Mouse (Mus musculus) heart, adult 2 months (tissue): ENCODE measurements around the gene Pfn4. TPM values are rescaled to one million over a fixed set of nuclear protein-coding genes. Genes with fewer than 3 reads are reported as not detected.

ENCODE experiments used
- DNase-seq, 2 experiments: peaks; one replicate each; pipeline ENCODE4 v3.0.0; 2021
- H3K27ac ChIP-seq: fragments of 200-600 bp; 2 replicates; pipeline ENCODE4 v1.8.1; 2022
- H3K27me3 ChIP-seq: fragments of 200-500 bp; 2 replicates; pipeline ENCODE4 v1.6.1; 2012; ENCODE audit warnings: mild to moderate bottlenecking, low read length, inconsistent platforms, mixed read lengths; ENCODE audit not compliant: control insufficient read depth, insufficient read depth
- H3K36me3 ChIP-seq: fragments of 200-500 bp; 2 replicates; pipeline ENCODE4 v1.6.1; 2012; ENCODE audit warnings: low read length, inconsistent platforms; ENCODE audit not compliant: control insufficient read depth, insufficient read depth
- H3K4me1 ChIP-seq: fragments of 200-500 bp; 2 replicates; pipeline ENCODE4 v1.6.1; 2011; ENCODE audit warnings: low read length; ENCODE audit not compliant: control insufficient read depth, insufficient read depth
- H3K4me3 ChIP-seq: fragments of 200-600 bp; 2 replicates; pipeline ENCODE4 v1.8.1; 2022
- H3K79me2 ChIP-seq: fragments of 200-500 bp; replicated peaks from 2 replicates; pipeline ENCODE4 v1.6.1; 2012; ENCODE audit warnings: mild to moderate bottlenecking, inconsistent platforms, low read length, moderate library complexity, mixed read lengths; ENCODE audit not compliant: control insufficient read depth, insufficient read depth
- H3K9ac ChIP-seq: fragments of 200-500 bp; 2 replicates; pipeline ENCODE4 v1.6.1; 2012; ENCODE audit warnings: low read depth, mild to moderate bottlenecking, control low read depth, inconsistent platforms, low read length, mixed read lengths
- CTCF ChIP-seq: fragments of 200-600 bp; IDR thresholded peaks from 2 replicates; pipeline ENCODE4 v1.8.1; 2022; ENCODE audit warnings: antibody characterized with exemption, mild to moderate bottlenecking, moderate library complexity
- EP300 ChIP-seq: fragments of 200-500 bp; IDR thresholded peaks from 2 replicates; pipeline ENCODE4 v1.6.1; 2011; ENCODE audit warnings: low read depth, low read length, control low read depth; ENCODE audit not compliant: insufficient read depth
- POLR2A ChIP-seq: fragments of 200-500 bp; IDR thresholded peaks from 2 replicates; pipeline ENCODE4 v1.6.1; 2011; ENCODE audit warnings: mild to moderate bottlenecking, low read depth, low read length, control low read depth; ENCODE audit not compliant: insufficient read depth
- WGBS: fragments of 180-500 bp; shearing (Covaris S2); methylation state at CpG from one replicate; pipeline ENCODE4 v1.1.7; 2018; 5-methylcytosine and 5-hydroxymethylcytosine counted together
- intact Hi-C: fragments of 180-260 bp; cut with DNase I; formaldehyde crosslinking; loops from one replicate; pipeline ENCODE4 v1.15.1; 2025
- long read RNA-seq: library from polyadenylated mRNA; stranded (forward); transcript quantifications from one replicate; pipeline ENCODE4 v2.0.0, GENCODE M21; 2021
- polyA plus RNA-seq: library from polyadenylated mRNA; depleted of rRNA; stranded (reverse); fragments of >200 nt; gene quantifications from 2 replicates; pipeline ENCODE4 v1.2.3, GENCODE M21; 2012; rRNA removed
- total RNA-seq, 2 experiments: library from RNA; stranded (reverse); gene quantifications; 2 replicates each; pipeline ENCODE4 v1.2.3; 2021

Pfn4 gene
- total RNA-seq (1 to 10 TPM; 2.5 to 2.9 TPM), polyA plus RNA-seq (1.8 and 4.3 TPM in 2 replicates)
- long read RNA-seq, partial matches to known transcripts = 0 of 1 reads
- long read RNA-seq, other reads (novel, unspliced or antisense) = 0 of 1 reads

- TF ChIP-seq EP300 (no peak), POLR2A (peak; percentile 53; the same call in 1 of the 2 replicates), CTCF (peak; percentile 98)
- Histone ChIP-seq H3K9ac (peak within 1 kb of the TSS; percentile 90), H3K4me3 (peak within 1 kb of the TSS; percentile 69), H3K4me1 (no peaks in the 10 kb centered on the region; the same call in 1 of the 2 replicates), H3K27me3 (no peaks in the 10 kb centered on the region), H3K27ac (peak within 1 kb of the TSS; percentile 77), H3K79me2 (no peaks in the 10 kb centered on the region), H3K36me3 (no peaks in the 10 kb centered on the region)
- intact Hi-C loops = loop anchor here (5.0 kb wide), 4 partner anchors 49 to 204 kb away; partner anchors contain the start of genes Atad2b and Sf3b6
- WGBS = 3% methylated on average over 59 of the region's 61 CpGs
- DNase-seq = peak; percentile 97 to 99
Measured at GRCm38 (mm10) chr12:4768492-4769332, at the start of gene Pfn4, which contains the start of gene Fam228b. Gene Pfn4, plus strand, starts transcription at chr12:4769022. Gene Fam228b, minus strand, starts transcription at chr12:4769267.

- intact Hi-C loops = no loop called here
- Histone ChIP-seq H3K9ac (no peak overlapping the region), H3K27ac (no peak overlapping the region), H3K79me2 (no peaks in the 10 kb centered on the region), H3K36me3 (no peaks in the 10 kb centered on the region), H3K4me3 (no peak overlapping the region), H3K4me1 (no peaks in the 10 kb centered on the region; the same call in 1 of the 2 replicates), H3K27me3 (no peaks in the 10 kb centered on the region)
- TF ChIP-seq POLR2A = no peak
- TF ChIP-seq EP300 = no peak
- no peak for TF ChIP-seq CTCF
- DNase-seq = no peak
- WGBS = 46% methylated on average over 13 of the region's 13 CpGs
Measured at GRCm38 (mm10) chr12:4719066-4719761, 49.6 kb upstream of the Pfn4 start.

GRCm38 (mm10) chr12:4719762-4720754 is 48.8 kb upstream of the Pfn4 start:
- DNase-seq = no peak
- TF ChIP-seq POLR2A = no peak
- TF ChIP-seq CTCF = 0 out of 2 replicates have a peak, but pooled peaks have one; percentile 12
- TF ChIP-seq EP300 = no peak
- H3K4me1 ChIP-seq = no peaks in the 10 kb centered on the region
- H3K27ac ChIP-seq = no peak overlapping the region
- H3K27me3 ChIP-seq = no peaks in the 10 kb centered on the region
- intact Hi-C loops = no loop called here
- no peaks in the 10 kb centered on the region for H3K79me2 ChIP-seq
- H3K4me3 ChIP-seq = no peak overlapping the region
- no peak overlapping the region for H3K9ac ChIP-seq
- H3K36me3 ChIP-seq = no peaks in the 10 kb centered on the region
- WGBS = 67% methylated on average over 17 of the region's 17 CpGs

GRCm38 (mm10) chr12:4729165-4729564 is 39.7 kb upstream of the Pfn4 start:
- no peak for DNase-seq
- TF ChIP-seq CTCF (peak; percentile 25), POLR2A (no peak)
- intact Hi-C loops = no loop called here
- Histone ChIP-seq H3K79me2 (no peaks in the 10 kb centered on the region), H3K27me3 (no peaks in the 10 kb centered on the region), H3K4me1 (no peaks in the 10 kb centered on the region), H3K4me3 (no peak overlapping the region), H3K36me3 (no peaks in the 10 kb centered on the region), H3K9ac (no peak overlapping the region), H3K27ac (no peak overlapping the region)
- WGBS = 91% methylated on average over 3 of the region's 3 CpGs

- Histone ChIP-seq H3K27ac (no peak overlapping the region), H3K36me3 (no peaks in the 10 kb centered on the region), H3K27me3 (no peaks in the 10 kb centered on the region), H3K4me3 (no peak overlapping the region), H3K9ac (no peak overlapping the region), H3K4me1 (no peaks in the 10 kb centered on the region), H3K79me2 (no peaks in the 10 kb centered on the region)
- no peak for DNase-seq
- 77% methylated on average over 4 of the region's 4 CpGs for WGBS
- intact Hi-C loops = no loop called here
- no peak for TF ChIP-seq EP300
Measured at GRCm38 (mm10) chr12:4731629-4732028, 37.2 kb upstream of the Pfn4 start.
